Mouse (Mus musculus): ENCODE results near the gene Sult6b2.

Gene Sult6b2

DNA sequence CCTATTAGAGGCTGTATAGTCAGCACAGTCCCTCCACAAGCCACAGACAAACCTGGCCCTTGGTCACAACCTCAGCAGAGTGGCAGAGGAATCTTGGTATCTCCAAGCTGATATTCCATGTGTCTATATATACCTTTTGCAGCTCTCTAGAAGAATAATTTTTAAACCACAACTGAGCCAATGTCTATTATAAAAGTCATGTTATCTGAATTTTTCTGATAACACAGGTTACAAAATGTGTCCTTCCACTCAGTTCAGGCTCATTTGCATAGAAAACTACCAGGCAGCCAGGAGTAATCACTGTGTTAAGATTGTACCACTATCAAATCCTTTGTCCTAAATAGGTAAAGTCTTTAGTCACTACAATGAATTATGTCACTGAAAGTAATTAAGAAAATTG is at the start of gene Sult6b2:
Gene Sult6b2, minus strand, starts transcription at position 101 of the 400 bp plus-strand sequence.
- no peak for DNase-seq

GRCm38 (mm10) chr6:142852419-142853377 is 48.4 kb upstream of the Sult6b2 start:
- no peak for DNase-seq

GRCm38 (mm10) chr6:142850436-142850835 is 46.1 kb upstream of the Sult6b2 start:
- DNase-seq = no peak

- DNase-seq = no peak
Measured at GRCm38 (mm10) chr6:142849326-142849725, 45.0 kb upstream of the Sult6b2 start.

DNA sequence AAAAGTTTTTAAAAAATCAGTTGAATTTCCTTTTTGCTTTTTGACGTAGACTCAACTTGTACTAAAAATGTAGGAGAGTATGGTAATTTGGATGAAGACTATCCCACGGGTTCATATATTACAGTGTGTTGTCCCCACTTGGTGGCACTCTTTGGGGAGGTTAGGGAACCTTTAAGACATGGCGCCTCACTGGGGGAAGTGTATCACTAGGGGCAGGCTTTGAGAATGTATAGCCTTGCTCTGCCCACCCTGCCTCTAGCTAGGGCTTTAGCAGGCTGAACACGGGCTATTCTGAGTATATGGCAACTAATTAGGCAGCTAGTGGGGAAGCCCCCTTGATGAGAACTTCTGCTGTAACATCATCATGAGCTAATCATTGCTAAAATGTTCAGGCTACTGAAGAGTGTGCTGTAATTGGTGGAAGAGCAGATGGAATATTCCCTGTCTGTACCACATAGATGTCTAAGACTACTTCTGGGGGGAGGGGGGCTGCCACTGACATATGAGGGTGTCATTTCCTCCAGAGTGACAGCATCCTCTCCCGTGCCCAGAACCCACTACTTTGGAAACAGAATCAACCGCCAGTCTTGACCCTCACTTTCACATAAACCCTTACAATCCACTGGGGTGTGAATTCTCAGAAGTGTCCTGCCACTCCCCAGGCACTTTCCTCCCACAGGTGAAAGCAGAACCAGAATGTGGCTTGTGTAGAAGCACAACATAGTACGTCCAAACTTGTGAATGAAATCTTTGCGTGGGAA is 43.8 kb upstream of the Sult6b2 start:
- DNase-seq = no peak

DNA sequence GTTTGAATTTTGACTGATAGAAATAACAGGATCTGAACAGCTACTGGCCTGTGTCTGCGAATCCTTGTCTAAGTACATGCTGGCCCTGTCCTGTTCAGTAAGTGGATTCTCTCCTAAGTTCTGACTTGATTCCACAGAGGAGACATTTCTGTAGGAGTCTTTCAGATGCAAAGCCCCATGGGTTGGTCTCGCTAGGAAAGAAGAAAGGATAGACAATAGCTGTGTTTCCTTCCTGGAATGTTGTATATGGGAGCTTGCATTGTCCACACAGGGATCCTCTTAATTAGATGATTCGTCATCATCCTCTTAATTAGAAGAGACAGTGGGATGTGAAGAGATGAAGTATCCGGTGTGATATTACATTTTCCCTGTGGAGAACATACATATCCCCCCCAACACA is 42.6 kb upstream of the Sult6b2 start:
- DNase-seq = no peak

DNA sequence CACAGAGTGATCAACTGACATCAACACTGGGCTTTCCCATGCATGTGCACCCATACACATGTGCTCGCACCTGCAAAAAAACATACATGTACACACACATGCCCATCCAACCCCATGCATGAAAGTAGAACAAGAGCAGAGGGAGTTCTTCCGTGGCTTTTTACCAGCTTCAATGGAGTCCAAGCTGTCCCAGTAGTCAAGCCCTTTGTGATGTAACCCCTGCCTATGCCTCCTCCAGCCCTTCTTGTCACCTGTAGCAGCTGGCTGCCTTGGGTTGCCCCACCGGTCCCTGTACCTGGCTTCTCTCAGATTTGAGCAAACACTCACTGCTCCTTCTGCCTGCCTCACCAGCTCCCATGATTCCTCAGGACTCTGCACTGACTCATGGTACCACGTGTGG is 40.8 kb upstream of the Sult6b2 start:
- no peak for DNase-seq

DNA sequence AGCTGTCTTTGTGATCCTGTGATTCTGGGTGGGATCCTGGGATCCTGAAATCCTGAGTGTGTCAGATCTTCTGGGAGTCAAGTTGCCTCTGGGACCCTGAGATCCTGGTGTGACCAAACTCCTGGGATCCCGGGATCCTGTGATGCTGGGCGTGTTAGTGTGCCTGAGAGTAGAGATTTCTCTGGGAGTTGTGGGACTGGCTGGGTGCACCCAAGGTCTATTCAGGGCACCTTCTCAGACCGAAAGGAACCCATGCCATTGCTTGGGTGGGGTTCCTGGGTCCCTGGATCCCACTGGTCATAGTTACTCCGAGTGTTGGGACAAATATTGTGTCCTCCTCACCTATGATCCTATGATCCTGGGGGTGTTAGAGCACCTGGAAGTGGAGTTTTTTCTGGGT is 39.8 kb upstream of the Sult6b2 start:
- no peak for DNase-seq

GRCm38 (mm10) chr6:142838501-142838900 is 34.2 kb upstream of the Sult6b2 start:
- DNase-seq = no peak

DNA sequence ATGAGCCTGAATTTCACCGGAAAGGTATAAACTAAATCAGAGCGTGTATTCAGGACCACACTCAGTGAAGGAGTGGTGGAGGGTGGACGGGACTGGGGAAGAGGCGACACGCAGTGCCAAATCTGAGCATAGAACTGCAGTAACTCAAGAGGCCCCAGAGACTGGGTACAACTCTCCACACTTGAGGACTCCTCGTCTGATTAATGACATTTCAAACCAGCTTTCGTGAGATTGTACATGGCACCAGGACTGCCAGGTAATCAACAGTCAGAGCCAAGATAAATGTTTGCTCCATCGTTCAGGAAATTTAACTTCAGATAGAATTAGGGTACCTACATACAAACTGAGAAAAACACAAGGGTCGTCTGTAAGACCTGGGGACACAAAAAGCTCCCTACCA is 33.0 kb upstream of the Sult6b2 start:
- no peak for DNase-seq

DNA sequence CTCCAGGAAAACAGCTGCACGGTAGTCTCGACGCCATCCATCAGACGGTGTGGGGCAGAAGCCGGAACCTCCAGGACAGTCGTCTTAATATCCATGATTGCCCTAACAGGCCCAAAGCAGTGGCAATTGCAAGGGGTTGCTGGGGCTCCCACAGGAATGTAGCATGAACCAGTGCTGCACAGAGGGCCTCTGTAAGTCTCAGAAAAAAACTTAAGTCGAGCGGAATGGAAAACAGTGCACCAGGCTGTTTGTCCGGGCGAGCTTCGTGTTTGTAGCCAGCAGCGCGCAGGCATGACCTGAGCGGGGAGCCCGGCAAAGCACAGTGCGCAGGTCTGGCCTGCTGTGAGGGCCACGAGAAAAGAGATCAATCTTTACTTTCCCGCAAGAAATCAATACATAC is 31.4 kb upstream of the Sult6b2 start:
- DNase-seq = no peak

DNA sequence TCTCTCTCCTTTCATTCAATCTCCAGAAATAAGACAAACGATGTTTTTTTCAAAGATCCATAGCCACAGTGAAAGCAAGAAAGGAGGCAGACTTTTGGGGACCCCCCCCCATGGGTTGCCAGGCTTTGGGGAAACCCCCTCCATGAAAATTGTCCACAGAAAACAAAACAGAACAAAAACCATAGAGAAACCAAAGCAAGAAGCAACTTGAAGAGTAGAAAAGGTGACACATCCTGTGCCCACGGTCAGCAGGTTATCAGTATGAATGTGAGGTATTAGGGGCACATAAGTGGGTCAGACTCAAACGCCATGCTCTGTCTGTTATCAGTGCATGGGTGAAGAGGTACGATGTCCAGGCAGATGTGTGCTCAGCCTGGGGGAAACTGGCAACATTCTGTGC is 30.6 kb upstream of the Sult6b2 start:
- DNase-seq = no peak

DNA sequence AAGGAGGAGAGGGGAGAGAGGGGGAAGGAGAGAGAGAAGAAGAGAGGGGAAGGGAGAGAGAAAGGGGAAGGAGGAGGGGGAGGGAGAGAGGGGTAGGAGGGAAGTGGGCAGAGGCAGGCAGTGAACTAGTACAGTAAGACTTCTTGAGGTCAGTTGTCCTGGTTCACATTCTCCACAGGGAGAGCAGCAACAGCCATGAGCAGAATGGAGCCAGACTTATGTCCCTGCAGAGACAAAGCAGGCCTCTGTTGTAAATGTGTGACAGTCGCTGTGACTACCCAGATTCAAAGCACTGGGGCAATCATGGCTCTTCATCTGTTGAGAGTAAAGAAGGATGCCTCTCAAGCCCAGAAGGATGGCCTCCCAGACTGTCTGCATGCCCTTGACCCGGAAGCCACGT is 27.4 kb upstream of the Sult6b2 start:
- no peak for DNase-seq

GRCm38 (mm10) chr6:142831243-142831642 is 26.9 kb upstream of the Sult6b2 start:
- no peak for DNase-seq

DNA sequence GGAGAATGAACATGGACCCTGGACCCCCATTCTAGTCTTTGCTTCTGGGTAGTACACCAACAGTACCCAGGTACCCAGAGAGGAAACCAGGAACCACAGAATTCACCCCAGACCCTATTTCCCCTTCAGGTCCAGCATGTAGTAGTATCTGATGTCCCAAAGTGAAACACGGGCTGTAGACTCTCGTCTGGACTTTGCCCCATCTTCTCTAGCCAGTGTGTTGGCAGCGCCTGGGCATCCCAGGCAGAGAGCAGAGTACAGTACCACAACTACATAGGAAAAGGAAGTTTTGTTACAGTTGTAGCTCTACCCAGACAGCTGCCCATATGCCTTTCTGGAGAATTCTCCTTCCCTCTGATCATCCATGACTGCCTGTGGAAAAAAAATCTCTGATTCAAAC is 25.9 kb upstream of the Sult6b2 start:
- DNase-seq = no peak

DNA sequence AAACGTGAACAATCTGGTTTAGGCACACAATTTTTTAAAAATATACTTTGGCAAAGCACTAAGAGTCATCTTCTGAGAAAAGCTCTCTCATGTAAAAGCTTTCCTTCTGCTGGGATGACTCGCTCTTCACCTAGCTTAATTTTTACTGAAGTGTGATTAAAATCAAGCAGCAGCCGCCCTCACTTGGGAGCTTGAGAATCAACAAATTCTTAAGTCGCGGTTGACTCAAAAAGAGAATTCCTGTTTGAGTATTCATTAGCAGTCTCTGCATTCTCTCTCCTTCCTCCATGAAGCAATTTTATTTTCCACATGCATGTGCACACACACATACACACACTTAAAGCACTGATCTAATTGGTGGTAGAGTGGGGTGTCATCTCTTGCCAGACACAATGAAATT is 21.1 kb upstream of the Sult6b2 start:
- no peak for DNase-seq

DNA sequence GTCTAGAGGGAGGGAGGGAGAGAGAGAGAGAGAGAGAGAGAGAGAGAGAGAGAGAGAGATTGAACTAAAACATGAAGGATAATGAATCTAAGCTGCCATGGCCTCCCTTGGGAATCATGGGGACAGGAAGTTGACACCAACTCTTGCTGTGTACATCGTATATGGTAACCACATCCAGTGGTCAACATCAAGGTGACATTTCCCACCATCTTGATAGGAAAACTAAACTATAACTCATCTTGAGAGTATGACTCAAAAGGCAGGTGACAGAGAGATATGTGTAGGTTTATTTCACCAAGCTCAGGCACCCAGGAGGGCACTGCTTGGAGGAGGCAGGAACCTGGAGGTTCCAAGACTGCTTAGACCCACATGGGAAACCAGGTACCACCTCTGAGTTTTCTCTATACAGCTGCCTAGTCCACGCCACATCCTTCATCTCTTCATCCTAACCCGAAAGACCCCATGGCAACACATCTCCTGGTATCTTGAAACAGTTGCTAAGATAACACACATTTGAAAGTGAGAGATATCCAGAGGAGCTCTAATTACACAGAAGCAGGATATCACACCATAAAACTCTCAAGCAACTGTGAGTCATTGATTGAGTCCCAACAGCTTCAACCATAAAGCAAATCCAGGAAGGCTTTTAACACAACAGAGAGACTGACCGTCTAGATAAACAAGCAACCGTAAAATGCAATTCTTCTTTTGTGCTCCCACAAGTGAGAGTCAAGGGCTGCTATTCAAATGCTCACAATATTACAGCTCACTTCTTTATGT is 18.9 kb upstream of the Sult6b2 start:
- DNase-seq = no peak

- DNase-seq = no peak
Measured at GRCm38 (mm10) chr6:142818306-142818705, 14.0 kb upstream of the Sult6b2 start.

GRCm38 (mm10) chr6:142815513-142815912 is 11.2 kb upstream of the Sult6b2 start:
- DNase-seq = peak; percentile 13

GRCm38 (mm10) chr6:142814495-142814921 is 10.2 kb upstream of the Sult6b2 start:
- DNase-seq = peak; percentile 81

GRCm38 (mm10) chr6:142814011-142814410 is 9.7 kb upstream of the Sult6b2 start:
- DNase-seq = no peak

GRCm38 (mm10) chr6:142812969-142813368 is 8.7 kb upstream of the Sult6b2 start:
- no peak for DNase-seq

DNA sequence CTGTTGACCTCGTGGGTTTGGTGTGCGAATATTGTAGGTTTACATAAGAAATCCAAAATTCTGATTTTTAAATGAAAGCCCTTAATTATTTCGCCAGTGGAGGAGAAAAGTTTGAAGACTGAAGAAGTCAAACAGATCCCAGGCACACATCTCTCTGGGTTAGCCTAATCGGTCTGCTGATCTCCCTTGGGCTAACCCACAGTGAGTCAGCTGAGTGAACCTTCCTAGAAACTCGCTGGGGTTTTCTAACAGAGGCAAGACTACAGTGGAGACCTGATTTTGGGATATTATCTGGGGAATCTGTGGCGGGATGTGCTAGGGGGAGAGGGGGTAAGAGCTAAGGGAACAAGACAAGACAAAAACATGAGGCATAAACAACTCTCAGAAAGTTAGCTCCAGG is 5.9 kb upstream of the Sult6b2 start:
- no peak for DNase-seq

All from cerebellum, adult 9-11 months (tissue).